ENCODE assay signal across 7 mouse cellular contexts in the genomic region with DNA sequence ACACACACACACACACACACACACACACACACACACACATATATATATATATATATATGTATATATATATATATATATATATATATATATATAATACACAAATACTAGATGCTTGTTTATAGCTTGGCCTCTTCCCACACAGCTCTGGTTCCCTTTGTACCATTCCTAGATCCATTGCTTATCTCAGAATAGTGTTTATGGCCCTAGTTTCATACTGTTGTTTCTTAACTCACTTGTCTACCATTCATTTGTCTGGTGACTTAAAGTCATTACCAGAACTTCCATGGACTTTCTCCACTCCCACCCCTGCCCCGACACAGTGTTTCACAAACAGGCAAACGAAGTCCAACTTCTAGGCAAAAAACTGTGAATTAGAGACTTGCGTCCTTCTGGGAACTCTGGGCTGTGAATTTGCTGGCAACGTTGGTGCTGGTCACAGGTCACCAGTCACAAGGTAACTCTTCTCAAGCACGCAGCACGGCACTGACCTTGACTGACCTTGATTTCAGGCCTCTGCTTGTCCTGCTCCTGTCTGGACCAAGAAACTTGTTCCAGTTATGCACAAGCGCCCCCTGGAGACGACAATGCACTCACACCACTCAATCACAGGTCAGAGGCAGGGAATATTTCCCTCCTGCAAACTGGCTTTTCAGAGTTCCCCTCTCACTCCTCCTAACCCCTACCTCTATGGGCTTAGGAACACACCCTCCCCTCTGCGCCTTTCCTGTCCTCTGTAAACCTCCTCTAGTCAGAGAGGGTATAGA. TPM values are rescaled to one million over a fixed set of nuclear protein-coding genes. Genes with fewer than 3 reads are reported as not detected.
A peak's percentile ranks its signal among the peaks of the same experiment; 100 is the strongest.
DNase-seq lines count a peak whose midpoint lies in the region; ATAC-seq lines count a peak whose summit lies in the region.

No protein-coding gene starts in this region.

- H3K4me2 ChIP-seq in intestine, embryonic 14.5 days (ENCODE audit: low read length) = no peak overlapping the region

- H3K9me3 ChIP-seq in intestine, embryonic 14.5 days (ENCODE audit: control insufficient read depth, low read length) = no peaks in the 10 kb centered on the region

- no peaks in the 10 kb centered on the region for H3K36me3 ChIP-seq in intestine, embryonic 14.5 days (ENCODE audit: control insufficient read depth, insufficient read depth, low read length)

- ATAC-seq in intestine, embryonic 14.5 days (replicated peaks; ENCODE audit: low FRiP score, low TSS enrichment, low read depth) = no peak; the same call in 1 of the 2 replicates

- no peaks in the 10 kb centered on the region for H3K27me3 ChIP-seq in intestine, embryonic 14.5 days (replicated peaks; ENCODE audit: control insufficient read depth, insufficient read depth, low read length)

- intact Hi-C loops in gastrocnemius, postnatal 14 days (cut with DNase I; ENCODE audit: low total_unique reads) = no loop called here
- intact Hi-C loops in left cerebral cortex, postnatal 10 days (cut with DNase I) = loop anchor here (5.0 kb wide), 1 partner anchor 51 kb away; the partner anchor contains the start of gene Smpd1

- no peak overlapping the region for H3K4me3 ChIP-seq in intestine, embryonic 14.5 days (ENCODE audit: low read depth, low read length)

- 36% methylated on average over 9 of the region's 9 CpGs for WGBS in intestine, embryonic 14.5 days

- peak; percentile 62 for DNase-seq in adrenal gland, adult 18-20 months (ENCODE audit: low spot score in 2 of 2)
- peak; percentile 77 to 78 for DNase-seq in cerebellum, postnatal 36 days
- peak; percentile 54 for DNase-seq in gastrocnemius, postnatal 14 days
- peak; percentile 74 for DNase-seq in intestine, embryonic 14.5 days (ENCODE audit: low spot score)
- DNase-seq in left cerebral cortex, postnatal 10 days (ENCODE audit: extremely low spot score in 1 of 2, low spot score in 2 of 2) = peak; percentile 46 to 77
- DNase-seq in mesoderm, embryonic 11.5 days (ENCODE audit: low read depth, low spot score) = peak; percentile 71
- peak; percentile 37 to 46 for DNase-seq in right cerebral cortex, postnatal 36 days (ENCODE audit: low spot score in 2 of 2)

- no peaks in the 10 kb centered on the region for H3K4me1 ChIP-seq in intestine, embryonic 14.5 days (replicated peaks; ENCODE audit: control insufficient read depth, insufficient read depth, low read length)

- H3K27ac ChIP-seq in intestine, embryonic 14.5 days (ENCODE audit: low read depth) = no peak overlapping the region

- H3K9ac ChIP-seq in intestine, embryonic 14.5 days (ENCODE audit: low read length) = no peak overlapping the region

RNA-seq across cellular contexts. Expression of gene Hpx, which starts 3.1 kb away (rescaled TPM):
- under 1 TPM; 0.38 to 0.66 TPM for total RNA-seq in adrenal gland, adult 18-20 months (2021)
- total RNA-seq in gastrocnemius, postnatal 14 days (2021) = not detected
- 0.46 and 0.65 TPM in 2 replicates for polyA plus RNA-seq in intestine, embryonic 14.5 days (2014; fragmentation: Nextera tagmentation; extraction: Ambion mirVana)
- total RNA-seq in left cerebral cortex, postnatal 10 days (2021) = not detected

RNA-seq across cellular contexts. Expression of gene Apbb1, which starts 21.6 kb away (rescaled TPM):
- 10 to 100 TPM; 14.3 to 15.7 TPM for total RNA-seq in adrenal gland, adult 18-20 months (2021)
- total RNA-seq in gastrocnemius, postnatal 14 days (2021) = 10 to 100 TPM in 1 of 2 experiments, 1 to 10 TPM in 1; 8.9 to 10.1 TPM
- polyA plus RNA-seq in intestine, embryonic 14.5 days (2014; fragmentation: Nextera tagmentation; extraction: Ambion mirVana) = 45.1 and 46.3 TPM in 2 replicates
- 100 to 1,000 TPM; 422 to 438 TPM for total RNA-seq in left cerebral cortex, postnatal 10 days (2021)

RNA-seq across cellular contexts. Expression of gene Trim3, which starts 30.3 kb away (rescaled TPM):
- total RNA-seq in adrenal gland, adult 18-20 months (2021) = 10 to 100 TPM; 25.0 to 31.6 TPM
- total RNA-seq in gastrocnemius, postnatal 14 days (2021) = 10 to 100 TPM; 14.3 to 16.4 TPM
- 25.0 and 27.2 TPM in 2 replicates for polyA plus RNA-seq in intestine, embryonic 14.5 days (2014; fragmentation: Nextera tagmentation; extraction: Ambion mirVana)
- total RNA-seq in left cerebral cortex, postnatal 10 days (2021) = 100 to 1,000 TPM; 144 to 151 TPM

RNA-seq across cellular contexts. Expression of gene Timm10b, which starts 36.8 kb away (rescaled TPM):
- total RNA-seq in adrenal gland, adult 18-20 months (2021) = 10 to 100 TPM; 83.2 to 98.0 TPM
- total RNA-seq in gastrocnemius, postnatal 14 days (2021) = 10 to 100 TPM; 70.3 to 72.0 TPM
- 213 and 215 TPM in 2 replicates for polyA plus RNA-seq in intestine, embryonic 14.5 days (2014; fragmentation: Nextera tagmentation; extraction: Ambion mirVana)
- 10 to 100 TPM; 76.9 to 82.2 TPM for total RNA-seq in left cerebral cortex, postnatal 10 days (2021)

RNA-seq across cellular contexts. Expression of gene Arfip2, which starts 37.2 kb away (rescaled TPM):
- 10 to 100 TPM; 54.7 to 57.4 TPM for total RNA-seq in adrenal gland, adult 18-20 months (2021)
- 10 to 100 TPM; 12.2 to 14.5 TPM for total RNA-seq in gastrocnemius, postnatal 14 days (2021)
- 88.4 and 89.7 TPM in 2 replicates for polyA plus RNA-seq in intestine, embryonic 14.5 days (2014; fragmentation: Nextera tagmentation; extraction: Ambion mirVana)
- total RNA-seq in left cerebral cortex, postnatal 10 days (2021) = 10 to 100 TPM; 88.1 to 97.9 TPM

Comparison
In these comparisons a context has a peak if more than half of its experiments do, and no peak if none do; other contexts are left out.
1. RNA of gene Apbb1, which starts 21.6 kb away (total RNA-seq): 422 to 438 TPM in left cerebral cortex, postnatal 10 days; 14.3 to 15.7 TPM in adrenal gland, adult 18-20 months and 8.9 to 10.1 TPM in gastrocnemius, postnatal 14 days; every median in the first group is over 10 times any median in the second.
2. RNA of gene Trim3, which starts 30.3 kb away (total RNA-seq): 144 to 151 TPM in left cerebral cortex, postnatal 10 days; 25.0 to 31.6 TPM in adrenal gland, adult 18-20 months and 14.3 to 16.4 TPM in gastrocnemius, postnatal 14 days; every median in the first group is over 4 times any median in the second.
3. Peak in every context shown above with its lines, with median percentiles within 50 percentile points of each other: DNase-seq.